Mouse (Mus musculus): ENCODE results near the gene Lmf1.

DNA sequence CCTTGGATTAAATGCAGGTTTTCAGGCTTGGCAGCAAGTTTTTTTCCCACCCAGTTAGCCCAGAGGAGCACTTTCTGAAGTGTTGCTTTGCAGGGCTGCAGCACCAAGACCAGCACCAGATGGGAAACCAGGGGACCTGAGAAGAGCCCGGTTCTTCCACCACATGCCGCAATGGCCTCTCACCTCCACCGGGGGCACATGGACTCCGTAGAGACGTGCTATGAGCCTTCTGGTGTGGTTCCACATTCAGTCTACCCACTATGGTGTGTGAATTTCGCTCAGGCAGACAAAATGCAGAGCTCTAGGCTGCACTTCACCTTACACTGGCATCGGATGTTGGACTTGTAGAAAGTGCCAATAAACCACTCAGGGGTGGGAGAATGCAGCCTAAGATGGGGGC, 107.4 kb downstream of the Lmf1 start:
- TF ChIP-seq CTCF (IDR thresholded peaks at IDR 0.05; ENCODE audit: control insufficient read depth, insufficient read depth, low read length) (no peak), POLR2A (IDR thresholded peaks at IDR 0.05; ENCODE audit: borderline replicate concordance, control insufficient read depth, low read depth, low read length) (no peak)

Data from bone marrow, adult 2 months (tissue).